Mouse (Mus musculus) kidney, embryonic 14.5 days (tissue): ENCODE results near the gene Mthfd1. TPM values are rescaled to one million over a fixed set of nuclear protein-coding genes. Genes with fewer than 3 reads are reported as not detected.

ENCODE experiments used
- ATAC-seq: fragments of 200-750 bp; cut with Nextera tagmentation; 2 replicates; pipeline ENCODE4 v1.8.0; 2017; ENCODE audit warnings: moderate number of reproducible peaks, mild to moderate bottlenecking, moderate TSS enrichment, moderate library complexity; ENCODE audit not compliant: low FRiP score, low TSS enrichment
- H3K27ac ChIP-seq: fragments of 300-500 bp; sonication (generic); 2 replicates; pipeline ENCODE4 v1.5.1; 2014; ENCODE audit warnings: low read depth, mild to moderate bottlenecking, low read length, moderate library complexity, mixed read lengths
- H3K27me3 ChIP-seq: fragments of 300-500 bp; sonication (generic); 2 replicates; pipeline ENCODE4 v1.6.1; 2014; ENCODE audit warnings: mild to moderate bottlenecking, low read length; ENCODE audit not compliant: control insufficient read depth, insufficient read depth
- H3K36me3 ChIP-seq: fragments of 300-500 bp; sonication (generic); 2 replicates; pipeline ENCODE4 v1.6.1; 2014; ENCODE audit warnings: low read length, mixed read lengths; ENCODE audit not compliant: control insufficient read depth, insufficient read depth
- H3K4me1 ChIP-seq: fragments of 300-500 bp; sonication (generic); 2 replicates; pipeline ENCODE4 v1.6.1; 2014; ENCODE audit warnings: low read length, mixed read lengths; ENCODE audit not compliant: control insufficient read depth, insufficient read depth
- H3K4me2 ChIP-seq: fragments of 300-500 bp; sonication (generic); replicated peaks from 2 replicates; pipeline ENCODE4 v1.6.1; 2014; ENCODE audit warnings: low read depth, mild to moderate bottlenecking, low read length
- H3K4me3 ChIP-seq: fragments of 300-500 bp; sonication (generic); 2 replicates; pipeline ENCODE4 v1.5.1; 2014; ENCODE audit warnings: mild to moderate bottlenecking, low read length
- H3K9ac ChIP-seq: fragments of 300-500 bp; sonication (generic); 2 replicates; pipeline ENCODE4 v1.6.1; 2014; ENCODE audit warnings: low read depth, mild to moderate bottlenecking, low read length, moderate library complexity
- H3K9me3 ChIP-seq: fragments of 300-500 bp; sonication (generic); 2 replicates; pipeline ENCODE4 v1.6.1; 2016; ENCODE audit warnings: low read length; ENCODE audit not compliant: control insufficient read depth
- WGBS: fragments of 180-500 bp; shearing (Covaris S2); extraction: QIAGEN DNeasy Blood & Tissue Kit; methylation state at CpG from one replicate; pipeline ENCODE4 v1.1.7; 2014; 5-methylcytosine and 5-hydroxymethylcytosine counted together
- polyA plus RNA-seq: library from polyadenylated mRNA; unstranded; fragments of >200 nt; fragmentation: Nextera tagmentation; extraction: Ambion mirVana; gene quantifications from 2 replicates; pipeline ENCODE4 v1.2.1, GENCODE M21; 2014

Gene Mthfd1
- polyA plus RNA-seq, 1 experiment from 2014 or later = 102 TPM

GRCm38 (mm10) chr12:76311951-76312350 lies 56.9 kb downstream of the Mthfd1 start:
- Histone ChIP-seq H3K27me3 (no peaks in the 10 kb centered on the region), H3K4me3 (no peak overlapping the region), H3K9ac (no peak overlapping the region), H3K4me2 (no peak overlapping the region), H3K9me3 (no peaks in the 10 kb centered on the region), H3K36me3 (peaks cover 54% of the 10 kb centered on the region), H3K27ac (no peak overlapping the region), H3K4me1 (peaks cover 11% of the 10 kb centered on the region)
- WGBS = 93% methylated on average over 8 of the region's 8 CpGs
- ATAC-seq = no peak

- Histone ChIP-seq H3K9ac (no peak overlapping the region), H3K4me3 (no peak overlapping the region), H3K27ac (0 out of 2 replicates have a peak overlapping the region, but pooled peaks have one; percentile 3), H3K4me1 (no peaks in the 10 kb centered on the region), H3K36me3 (peaks cover 50% of the 10 kb centered on the region), H3K9me3 (no peaks in the 10 kb centered on the region), H3K4me2 (no peak overlapping the region), H3K27me3 (no peaks in the 10 kb centered on the region)
- ATAC-seq = no peak
- WGBS = 69% methylated on average over 9 of the region's 9 CpGs
These were observed 63.4 kb downstream of the Mthfd1 start for GRCm38 (mm10) chr12:76318282-76319212.

GRCm38 (mm10) chr12:76324679-76325431 lies 69.8 kb downstream of the Mthfd1 start, which contains the start of gene Akap5:
Gene Akap5 (plus strand): TSS chr12:76324891.
- H3K27ac ChIP-seq = no peak within 1 kb of the TSS
- WGBS = 1% methylated on average over 53 of the region's 53 CpGs
- peaks cover 9% of the 10 kb centered on the region; the same call in 1 of the 2 replicates for H3K36me3 ChIP-seq
- H3K4me3 ChIP-seq = peak within 1 kb of the TSS; percentile 55
- no peaks in the 10 kb centered on the region for H3K27me3 ChIP-seq
- ATAC-seq = peak; percentile 97
- no peaks in the 10 kb centered on the region for H3K9me3 ChIP-seq
- peak within 1 kb of the TSS; percentile 85 for H3K4me2 ChIP-seq
- H3K4me1 ChIP-seq = no peaks in the 10 kb centered on the region; the same call in 1 of the 2 replicates
- peak within 1 kb of the TSS; percentile 61 for H3K9ac ChIP-seq

GRCm38 (mm10) chr12:76326437-76327220 lies 71.5 kb downstream of the Mthfd1 start:
- Histone ChIP-seq H3K4me2 (no peak overlapping the region), H3K9me3 (no peaks in the 10 kb centered on the region), H3K9ac (no peak overlapping the region), H3K4me1 (no peaks in the 10 kb centered on the region; the same call in 1 of the 2 replicates), H3K36me3 (no peaks in the 10 kb centered on the region; the same call in 1 of the 2 replicates), H3K4me3 (no peak overlapping the region), H3K27me3 (no peaks in the 10 kb centered on the region), H3K27ac (no peak overlapping the region)
- 89% methylated on average over 23 of the region's 23 CpGs for WGBS
- ATAC-seq = no peak

GRCm38 (mm10) chr12:76328567-76329354 lies 73.7 kb downstream of the Mthfd1 start:
- no peaks in the 10 kb centered on the region for H3K27me3 ChIP-seq
- H3K27ac ChIP-seq = no peak overlapping the region
- H3K9ac ChIP-seq = no peak overlapping the region
- 83% methylated on average over 6 of the region's 6 CpGs for WGBS
- ATAC-seq = no peak
- H3K4me2 ChIP-seq = no peak overlapping the region
- H3K4me1 ChIP-seq = no peaks in the 10 kb centered on the region; the same call in 1 of the 2 replicates
- H3K9me3 ChIP-seq = no peaks in the 10 kb centered on the region
- H3K4me3 ChIP-seq = no peak overlapping the region
- H3K36me3 ChIP-seq = no peaks in the 10 kb centered on the region; the same call in 1 of the 2 replicates

- no peak overlapping the region for H3K27ac ChIP-seq
- WGBS = 95% methylated on average over 5 of the region's 5 CpGs
These were observed 78.6 kb downstream of the Mthfd1 start for GRCm38 (mm10) chr12:76333688-76334087.

GRCm38 (mm10) chr12:76335641-76336040 lies 80.5 kb downstream of the Mthfd1 start:
- H3K4me3 ChIP-seq = no peak overlapping the region
- H3K4me1 ChIP-seq = no peaks in the 10 kb centered on the region
- 80% methylated on average over 5 of the region's 5 CpGs for WGBS
- H3K4me2 ChIP-seq = no peak overlapping the region
- H3K9me3 ChIP-seq = no peaks in the 10 kb centered on the region
- no peak for ATAC-seq
- no peaks in the 10 kb centered on the region for H3K27me3 ChIP-seq
- H3K9ac ChIP-seq = no peak overlapping the region
- no peak overlapping the region for H3K27ac ChIP-seq
- H3K36me3 ChIP-seq = no peaks in the 10 kb centered on the region

More at GRCm38 (mm10) chr12:76333688-76334087, 78.6 kb downstream of the Mthfd1 start:
- Histone ChIP-seq H3K4me3 (no peak overlapping the region), H3K4me2 (no peak overlapping the region), H3K36me3 (no peaks in the 10 kb centered on the region), H3K4me1 (no peaks in the 10 kb centered on the region), H3K27me3 (no peaks in the 10 kb centered on the region), H3K9ac (no peak overlapping the region), H3K9me3 (no peaks in the 10 kb centered on the region)
- ATAC-seq = no peak
